Mouse (Mus musculus): ENCODE results near the gene Edc4. TPM values are rescaled to one million over a fixed set of nuclear protein-coding genes. Genes with fewer than 3 reads are reported as not detected.
"Not testable (repeated sequence)": the region's sequence is repeated elsewhere in the genome, so short reads cannot be mapped to it uniquely, and the experiment has no call there.

The Edc4 gene
- total and polyA plus RNA-seq, 3 experiments = 28.7 to 46.4 (median 41.6) TPM

GRCm38 (mm10) chr8:105833740-105834139 is 46.9 kb upstream of the Edc4 start:
- H3K9ac ChIP-seq (ENCODE audit: insufficient read depth, low read depth); H3K27ac ChIP-seq (ENCODE audit: insufficient read depth, low read depth); H3K36me3 ChIP-seq (replicated peaks in 1 of 2; ENCODE audit: control insufficient read depth in 1 of 2, insufficient read depth in 1 of 2, low read length in 1 of 2); H3K79me2 ChIP-seq (replicated peaks; ENCODE audit: control insufficient read depth, extremely low read depth, insufficient read depth, poor library complexity, severe bottlenecking); H3K4me2 ChIP-seq (ENCODE audit: insufficient read depth, low read depth, poor library complexity, severe bottlenecking); in situ Hi-C loops (cut with MboI; ENCODE audit: low pct_ligation_motif_present, low pct_unique_long_range_greater_than_20kb, low sequenced_read_pairs); dilution Hi-C loops (cut with MboI; ENCODE audit: extremely low pct_ligation_motif_present, extremely low pct_unique_long_range_greater_than_20kb, low sequenced_read_pairs); H3K27me3 ChIP-seq (replicated peaks); DNase-seq (ENCODE audit: extremely low read depth); H3K9me3 ChIP-seq (replicated peaks; ENCODE audit: low read length); H3K4me3 ChIP-seq (replicated peaks in 1 of 3; ENCODE audit: low read depth in 2 of 3, low read length in 2 of 3, poor library complexity in 1 of 3): not testable (repeated sequence)
- H3K4me1 ChIP-seq (ENCODE audit: control insufficient read depth in 1 of 2, insufficient read depth in 2 of 2) = peaks cover 5 to 20% of the 10 kb centered on the region in 2 experiments; a peak in 2 of 4 replicates

GRCm38 (mm10) chr8:105835318-105835717 is 45.4 kb upstream of the Edc4 start:
- Histone ChIP-seq H3K9me3 (replicated peaks; ENCODE audit: low read length) (peaks cover 2% of the 10 kb centered on the region), H3K36me3 (replicated peaks in 1 of 2; ENCODE audit: control insufficient read depth in 1 of 2, insufficient read depth in 1 of 2, low read length in 1 of 2) (peaks cover 0 to 4% of the 10 kb centered on the region in 2 experiments), H3K79me2 (replicated peaks; ENCODE audit: control insufficient read depth, extremely low read depth, insufficient read depth, poor library complexity, severe bottlenecking) (no peaks in the 10 kb centered on the region), H3K4me2 (ENCODE audit: insufficient read depth, low read depth, poor library complexity, severe bottlenecking) (peak overlapping the region; percentile 30; the same call in 1 of the 2 replicates), H3K4me3 (replicated peaks in 1 of 3; ENCODE audit: low read depth in 2 of 3, low read length in 2 of 3, poor library complexity in 1 of 3) (no peak overlapping the region), H3K27ac (ENCODE audit: insufficient read depth, low read depth) (no peak overlapping the region), H3K4me1 (ENCODE audit: control insufficient read depth in 1 of 2, insufficient read depth in 2 of 2) (peaks cover 5 to 20% of the 10 kb centered on the region in 2 experiments; a peak in 2 of 4 replicates), H3K9ac (ENCODE audit: insufficient read depth, low read depth) (peak overlapping the region; percentile 35; the same call in 1 of the 2 replicates), H3K27me3 (replicated peaks) (peaks cover 5% of the 10 kb centered on the region)
- peak; percentile 37 to 79; a peak in 3 of 4 replicates for TF ChIP-seq CTCF (conservative IDR thresholded peaks at IDR 0.05 in 1 of 2, IDR thresholded peaks at IDR 0.05 in 1 of 2; ENCODE audit: low read depth in 2 of 2, low read length in 2 of 2)
- 0 out of 2 replicates have a peak, but pooled peaks have one; percentile 16 for TF ChIP-seq MAZ (IDR thresholded peaks at IDR 0.05; ENCODE audit: low read depth, low read length)
- peak; percentile 64 for TF ChIP-seq ZNF384 (IDR thresholded peaks at IDR 0.05; ENCODE audit: low read depth, low read length)
- TF ChIP-seq MAFK (IDR thresholded peaks at IDR 0.05; ENCODE audit: insufficient replicate concordance, low read length) = no peak
- no peak for TF ChIP-seq SIN3A (IDR thresholded peaks at IDR 0.05; ENCODE audit: low read length)
- TF ChIP-seq SMC3 (IDR thresholded peaks at IDR 0.05; ENCODE audit: low read depth, low read length) = peak; percentile 63
- peak; percentile 61 for TF ChIP-seq RAD21 (IDR thresholded peaks at IDR 0.05; ENCODE audit: low read depth, low read length)
- TF ChIP-seq ELF1 (IDR thresholded peaks at IDR 0.05; ENCODE audit: low read depth, low read length) = peak; percentile 94
- TF ChIP-seq JUND (conservative IDR thresholded peaks at IDR 0.05; ENCODE audit: low read depth, low read length) = no peak
- peak; percentile 84 for DNase-seq (ENCODE audit: extremely low read depth)
- in situ Hi-C loops (cut with MboI; ENCODE audit: low pct_ligation_motif_present, low pct_unique_long_range_greater_than_20kb, low sequenced_read_pairs) = no loop called here
- dilution Hi-C loops (cut with MboI; ENCODE audit: extremely low pct_ligation_motif_present, extremely low pct_unique_long_range_greater_than_20kb, low sequenced_read_pairs) = no loop called here

- Histone ChIP-seq H3K4me1 (ENCODE audit: control insufficient read depth in 1 of 2, insufficient read depth in 2 of 2) (peaks cover 5 to 20% of the 10 kb centered on the region in 2 experiments; a peak in 2 of 4 replicates), H3K4me2 (ENCODE audit: insufficient read depth, low read depth, poor library complexity, severe bottlenecking) (no peak overlapping the region), H3K4me3 (replicated peaks in 1 of 3; ENCODE audit: low read depth in 2 of 3, low read length in 2 of 3, poor library complexity in 1 of 3) (no peak overlapping the region), H3K27me3 (replicated peaks) (peaks cover 5% of the 10 kb centered on the region), H3K9ac (ENCODE audit: insufficient read depth, low read depth) (no peak overlapping the region), H3K36me3 (replicated peaks in 1 of 2; ENCODE audit: control insufficient read depth in 1 of 2, insufficient read depth in 1 of 2, low read length in 1 of 2) (peaks cover 0 to 19% of the 10 kb centered on the region in 2 experiments), H3K27ac (ENCODE audit: insufficient read depth, low read depth) (no peak overlapping the region), H3K79me2 (replicated peaks; ENCODE audit: control insufficient read depth, extremely low read depth, insufficient read depth, poor library complexity, severe bottlenecking) (no peaks in the 10 kb centered on the region), H3K9me3 (replicated peaks; ENCODE audit: low read length) (peaks cover 11% of the 10 kb centered on the region)
- dilution Hi-C loops (cut with MboI; ENCODE audit: extremely low pct_ligation_motif_present, extremely low pct_unique_long_range_greater_than_20kb, low sequenced_read_pairs) = no loop called here
- DNase-seq (ENCODE audit: extremely low read depth) = no peak
- no peak for TF ChIP-seq NELFE (IDR thresholded peaks at IDR 0.05; ENCODE audit: low read depth, low read length)
- TF ChIP-seq MAZ (IDR thresholded peaks at IDR 0.05; ENCODE audit: low read depth, low read length) = no peak
- TF ChIP-seq E2F4 (IDR thresholded peaks at IDR 0.05; ENCODE audit: insufficient replicate concordance, low read depth, low read length) = no peak
- no peak for TF ChIP-seq CHD2 (IDR thresholded peaks at IDR 0.05; ENCODE audit: low read length)
- in situ Hi-C loops (cut with MboI; ENCODE audit: low pct_ligation_motif_present, low pct_unique_long_range_greater_than_20kb, low sequenced_read_pairs) = no loop called here
Observed at GRCm38 (mm10) chr8:105836991-105837390, 43.7 kb upstream of the Edc4 start.

Data from CH12.LX (cell line).